ENCODE assay signal across 9 mouse cellular contexts in the genomic region with DNA sequence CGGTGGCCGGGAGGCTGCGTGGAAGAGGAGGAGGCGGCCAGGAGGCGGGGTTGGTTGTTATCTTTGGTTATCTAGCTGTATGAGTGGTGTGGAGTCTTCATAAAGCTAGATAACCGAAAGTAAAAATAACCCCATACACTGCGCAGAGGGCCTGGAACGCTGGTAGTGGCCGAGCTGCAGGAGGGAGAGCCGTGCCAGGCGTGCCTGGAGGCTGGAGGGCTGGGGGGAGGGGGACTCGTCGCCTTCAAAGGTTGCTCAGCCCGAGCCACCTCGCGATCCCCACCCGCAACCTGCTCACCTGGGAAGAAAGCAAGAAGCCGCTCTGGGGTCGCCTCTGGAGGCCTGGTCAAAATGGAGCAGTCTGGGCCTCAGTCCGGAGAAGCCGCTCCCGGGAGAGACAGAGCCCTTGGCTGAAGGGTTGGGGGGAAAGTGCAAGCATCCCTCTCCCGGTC. TPM values are rescaled to one million over a fixed set of nuclear protein-coding genes. Genes with fewer than 3 reads are reported as not detected.
DNase-seq lines count a peak whose midpoint lies in the region; ATAC-seq and TF ChIP-seq lines count a peak whose summit lies in the region.
"Had no signal": no experiment of that assay in that cellular context is flagged by ENCODE, and none has a peak within 500 bp of the region (broad histone marks: within the 10 kb centered on the region; RNA-seq: fewer than 3 reads in every experiment).

No protein-coding gene starts in this region.

- H3K4me3 ChIP-seq in heart, embryonic 15.5 days = peak overlapping the region; percentile 44
- H3K4me3 ChIP-seq in G1E (ENCODE audit: low read depth, low read length) = peak overlapping the region; percentile 20; the same call in 1 of the 2 replicates
- H3K4me3 ChIP-seq in forebrain, embryonic 13.5 days = peak overlapping the region; percentile 96
- H3K4me3 ChIP-seq in liver, embryonic 15.5 days (replicated peaks) = peak overlapping the region; percentile 32

- H3K9me3 ChIP-seq in heart, embryonic 15.5 days (replicated peaks) = no peaks in the 10 kb centered on the region
- no peaks in the 10 kb centered on the region; the same call in 1 of the 2 replicates for H3K9me3 ChIP-seq in G1E (replicated peaks)
- no peaks in the 10 kb centered on the region for H3K9me3 ChIP-seq in forebrain, embryonic 13.5 days (replicated peaks)
- H3K9me3 ChIP-seq in liver, embryonic 15.5 days (replicated peaks) = no peaks in the 10 kb centered on the region

- TF ChIP-seq CTCF in G1E (IDR thresholded peaks at IDR 0.05; ENCODE audit: low read depth, low read length) = no peak

- ATAC-seq in heart, embryonic 15.5 days (replicated peaks; ENCODE audit: insufficient number of reproducible peaks, insufficient read depth, low FRiP score, low read depth) = no peak
- ATAC-seq in G1E (ENCODE audit: extremely low read depth, insufficient number of reproducible peaks, low FRiP score, poor library complexity, severe bottlenecking) = no peak
- ATAC-seq in forebrain, embryonic 13.5 days = no peak
- no peak for ATAC-seq in liver, embryonic 15.5 days (ENCODE audit: insufficient read depth)
- ATAC-seq: Patski had no signal

- H3K9ac ChIP-seq in heart, embryonic 15.5 days = no peak overlapping the region
- peak overlapping the region; percentile 100 for H3K9ac ChIP-seq in forebrain, embryonic 13.5 days
- H3K9ac ChIP-seq in liver, embryonic 15.5 days = no peak overlapping the region

- no peak for DNase-seq in heart, postnatal 14 days
- DNase-seq in G1E (ENCODE audit: low spot score) = no peak
- DNase-seq in yolk sac, embryonic 10.5 days (ENCODE audit: low spot score) = no peak
- no peak for DNase-seq in embryo, embryonic 10 days (ENCODE audit: low spot score)
- no peak for DNase-seq in left cerebral cortex, postnatal 4 days

- peaks cover 97% of the 10 kb centered on the region for H3K27me3 ChIP-seq in heart, embryonic 15.5 days
- H3K27me3 ChIP-seq in G1E (ENCODE audit: insufficient read depth, low read length) = peaks cover 51% of the 10 kb centered on the region
- peaks cover 14% of the 10 kb centered on the region; the same call in 1 of the 2 replicates for H3K27me3 ChIP-seq in forebrain, embryonic 13.5 days
- H3K27me3 ChIP-seq in liver, embryonic 15.5 days = peaks cover 98% of the 10 kb centered on the region

- intact Hi-C loops in heart, postnatal 14 days (cut with DNase I) = no loop called here
- intact Hi-C loops in left cerebral cortex, postnatal 4 days (cut with DNase I) = loop anchor here (2.0 kb wide), 1 partner anchor 15 kb away; no protein-coding TSS in a partner anchor

- WGBS in heart, embryonic 15.5 days = under 1% methylated on average over 23 of the region's 23 CpGs
- WGBS in forebrain, embryonic 13.5 days = 9% methylated on average over 23 of the region's 23 CpGs
- under 1% methylated on average over 23 of the region's 23 CpGs for WGBS in liver, embryonic 15.5 days (ENCODE audit: insufficient replicate concordance)

- H3K4me1 ChIP-seq in heart, embryonic 15.5 days (replicated peaks) = peaks cover 21% of the 10 kb centered on the region
- peaks cover 16% of the 10 kb centered on the region for H3K4me1 ChIP-seq in G1E (ENCODE audit: insufficient read depth, low read depth, low read length)
- peaks cover 74% of the 10 kb centered on the region for H3K4me1 ChIP-seq in forebrain, embryonic 13.5 days
- peaks cover 23% of the 10 kb centered on the region for H3K4me1 ChIP-seq in liver, embryonic 15.5 days (replicated peaks)

- H3K27ac ChIP-seq in heart, embryonic 15.5 days = no peak overlapping the region
- H3K27ac ChIP-seq in forebrain, embryonic 13.5 days = peak overlapping the region; percentile 100
- H3K27ac ChIP-seq in liver, embryonic 15.5 days (replicated peaks) = no peak overlapping the region

- no peaks in the 10 kb centered on the region for H3K36me3 ChIP-seq in heart, embryonic 15.5 days
- H3K36me3 ChIP-seq in G1E (replicated peaks) = no peaks in the 10 kb centered on the region
- peaks cover 79% of the 10 kb centered on the region for H3K36me3 ChIP-seq in forebrain, embryonic 13.5 days (ENCODE audit: poor library complexity, severe bottlenecking)
- no peaks in the 10 kb centered on the region for H3K36me3 ChIP-seq in liver, embryonic 15.5 days (replicated peaks)

- peak overlapping the region; percentile 64 for H3K4me2 ChIP-seq in heart, embryonic 15.5 days
- H3K4me2 ChIP-seq in forebrain, embryonic 13.5 days = peak overlapping the region; percentile 88
- peak overlapping the region; percentile 50 for H3K4me2 ChIP-seq in liver, embryonic 15.5 days

RNA-seq across cellular contexts. Expression of a gene that starts 38.9 kb away (rescaled TPM):
- polyA plus RNA-seq in heart, embryonic 15.5 days (2015; fragmentation: Nextera tagmentation; extraction: Ambion mirVana) = 0.13 and 0.14 TPM in 2 replicates
- total RNA-seq in heart, postnatal 14 days (2021) = not detected
- total RNA-seq in G1E (2014; fragmentation: Nextera tagmentation) (not detected in 2 replicates), G1E (2017) (not detected in 2 replicates)
- not detected in 2 replicates for polyA plus RNA-seq in G1E (2012)
- 0.18 and 0.26 TPM in 2 replicates for polyA plus RNA-seq in forebrain, embryonic 13.5 days (2015; fragmentation: Nextera tagmentation; extraction: Ambion mirVana)
- 7.6 and 7.7 TPM in 2 replicates for polyA plus RNA-seq in liver, embryonic 15.5 days (2015; fragmentation: Nextera tagmentation; extraction: Ambion mirVana)
- total RNA-seq in left cerebral cortex, postnatal 4 days (2021) = 1 to 10 TPM in 1 of 2 experiments, under 1 TPM in 1; 0.46 to 1.4 TPM
- polyA plus RNA-seq: Patski had no signal

Comparison
In these comparisons a context has a peak if more than half of its experiments do, and no peak if none do; other contexts are left out.
1. H3K4me3 ChIP-seq: peak in every context shown above with its lines; median percentile 96 in forebrain, embryonic 13.5 days; 44 in heart, embryonic 15.5 days; 32 in liver, embryonic 15.5 days; 20 in G1E.